Mouse (Mus musculus) lung, postnatal 14 days (tissue): ENCODE measurements around the gene Lrrc8b.

Experiments
- DNase-seq: peaks from one replicate; pipeline ENCODE4 v3.0.0; 2021

The Lrrc8b gene

GRCm38 (mm10) chr5:105519976-105520300, 104.4 kb downstream of the Lrrc8b start:
- no peak for DNase-seq

- DNase-seq = no peak
Measured at GRCm38 (mm10) chr5:105520442-105520965, 104.9 kb downstream of the Lrrc8b start.

GRCm38 (mm10) chr5:105523452-105523851, 107.9 kb downstream of the Lrrc8b start:
- DNase-seq = no peak

GRCm38 (mm10) chr5:105525004-105525403, 109.4 kb downstream of the Lrrc8b start:
- DNase-seq = no peak

DNA sequence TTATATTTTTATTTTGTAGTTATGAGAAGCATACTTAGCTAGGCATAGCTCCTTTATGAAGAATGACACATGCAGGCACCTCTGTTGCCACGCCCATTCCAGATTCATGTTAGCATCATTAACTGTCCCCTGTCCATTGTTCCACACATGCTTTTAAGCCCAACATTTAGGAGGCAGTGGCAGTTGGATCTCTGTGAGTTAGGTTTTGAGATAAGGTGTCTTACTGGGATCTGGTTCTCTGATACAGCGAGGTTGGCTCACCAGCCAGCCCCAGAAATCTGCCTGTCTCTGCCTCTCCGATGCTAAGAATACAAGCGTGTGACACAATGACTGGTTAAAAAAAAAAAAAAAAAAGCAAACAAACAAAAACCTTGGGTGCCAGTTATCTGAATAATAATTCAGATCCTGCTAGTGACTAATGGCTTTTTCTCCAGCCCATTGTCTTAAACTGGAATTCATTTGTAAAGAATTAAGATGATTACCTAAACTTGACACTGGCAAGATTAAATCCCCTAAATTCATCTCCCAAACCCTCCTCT, 110.6 kb downstream of the Lrrc8b start:
- DNase-seq = no peak

- DNase-seq = no peak
Measured at GRCm38 (mm10) chr5:105526766-105527165, 111.2 kb downstream of the Lrrc8b start.

- DNase-seq = no peak
Measured at GRCm38 (mm10) chr5:105527477-105528331, 112.1 kb downstream of the Lrrc8b start.

GRCm38 (mm10) chr5:105530576-105530975, 115.0 kb downstream of the Lrrc8b start:
- DNase-seq = no peak

GRCm38 (mm10) chr5:105535186-105535585, 119.6 kb downstream of the Lrrc8b start:
- DNase-seq = no peak

DNA sequence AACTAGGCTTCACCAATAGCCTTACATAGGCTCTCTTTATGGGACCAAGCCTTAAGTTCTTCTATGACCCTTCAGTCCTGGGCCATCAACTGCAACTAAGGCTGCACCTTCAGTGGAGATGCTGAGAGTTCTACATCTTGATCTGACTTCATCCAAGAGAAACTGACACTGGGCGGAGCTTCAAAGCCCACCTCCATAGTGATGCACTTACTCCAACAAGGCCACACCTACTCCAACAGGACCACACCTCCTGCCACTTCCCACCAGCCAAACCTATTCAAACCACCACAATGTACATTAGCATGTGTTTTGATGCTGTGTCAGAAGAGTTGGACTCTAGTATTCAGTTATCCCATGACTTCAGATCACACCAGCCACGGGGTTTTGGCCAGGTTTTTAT, 120.6 kb downstream of the Lrrc8b start:
- no peak for DNase-seq

GRCm38 (mm10) chr5:105537101-105537723, 121.6 kb downstream of the Lrrc8b start:
- DNase-seq = no peak
